Mouse (Mus musculus) limb, embryonic 11.5 days (tissue): ENCODE measurements around the gene Dio1. TPM values are rescaled to one million over a fixed set of nuclear protein-coding genes. Genes with fewer than 3 reads are reported as not detected.

Experiments used
- ATAC-seq: fragments of 200-750 bp; cut with Nextera tagmentation; 2 replicates; pipeline ENCODE4 v1.8.0; 2017; ENCODE audit warnings: low read depth; ENCODE audit not compliant: insufficient number of reproducible peaks, low FRiP score, low TSS enrichment
- DNase-seq: peaks from one replicate; pipeline ENCODE4 v3.0.0-alpha.2; 2015; ENCODE audit warnings: low spot score
- H3K27ac ChIP-seq: fragments of 300-500 bp; sonication (generic); replicated peaks from 2 replicates; pipeline ENCODE4 v1.5.1; 2014; ENCODE audit warnings: low read depth, mild to moderate bottlenecking, low read length
- H3K27me3 ChIP-seq: fragments of 300-500 bp; sonication (generic); 2 replicates; pipeline ENCODE4 v1.6.1; 2014; ENCODE audit warnings: mild to moderate bottlenecking, low read length, mixed read lengths; ENCODE audit not compliant: control insufficient read depth, insufficient read depth
- H3K36me3 ChIP-seq: fragments of 300-500 bp; sonication (generic); 2 replicates; pipeline ENCODE4 v1.6.1; 2014; ENCODE audit warnings: mild to moderate bottlenecking, low read length, moderate library complexity, mixed read lengths; ENCODE audit not compliant: control insufficient read depth, insufficient read depth
- H3K4me1 ChIP-seq: fragments of 300-500 bp; sonication (generic); 2 replicates; pipeline ENCODE4 v1.6.1; 2014; ENCODE audit warnings: low read length, mixed read lengths; ENCODE audit not compliant: control insufficient read depth, insufficient read depth
- H3K4me2 ChIP-seq: fragments of 300-500 bp; sonication (generic); 2 replicates; pipeline ENCODE4 v1.6.1; 2014; ENCODE audit warnings: low read depth, mild to moderate bottlenecking, moderate library complexity; ENCODE audit not compliant: severe bottlenecking
- H3K4me3 ChIP-seq: fragments of 300-500 bp; sonication (generic); 2 replicates; pipeline ENCODE4 v1.5.1; 2014; ENCODE audit warnings: low read depth, low read length
- H3K9ac ChIP-seq: fragments of 300-500 bp; sonication (generic); 2 replicates; pipeline ENCODE4 v1.6.1; 2014; ENCODE audit warnings: mild to moderate bottlenecking, low read length
- H3K9me3 ChIP-seq: fragments of 300-500 bp; sonication (generic); 2 replicates; pipeline ENCODE4 v1.6.1; 2016; ENCODE audit warnings: low read length; ENCODE audit not compliant: control insufficient read depth
- WGBS: fragments of 180-500 bp; shearing (Covaris S2); extraction: QIAGEN DNeasy Blood & Tissue Kit; methylation state at CpG from one replicate; pipeline ENCODE4 v1.1.7; 2014; 5-methylcytosine and 5-hydroxymethylcytosine counted together
- polyA plus RNA-seq: library from polyadenylated mRNA; unstranded; fragments of >200 nt; fragmentation: Nextera tagmentation; extraction: Ambion mirVana; gene quantifications from 2 replicates; pipeline ENCODE4 v1.2.1, GENCODE M21; 2014

Gene Dio1
- polyA plus RNA-seq, 1 experiment from 2014 or later: not detected

DNA sequence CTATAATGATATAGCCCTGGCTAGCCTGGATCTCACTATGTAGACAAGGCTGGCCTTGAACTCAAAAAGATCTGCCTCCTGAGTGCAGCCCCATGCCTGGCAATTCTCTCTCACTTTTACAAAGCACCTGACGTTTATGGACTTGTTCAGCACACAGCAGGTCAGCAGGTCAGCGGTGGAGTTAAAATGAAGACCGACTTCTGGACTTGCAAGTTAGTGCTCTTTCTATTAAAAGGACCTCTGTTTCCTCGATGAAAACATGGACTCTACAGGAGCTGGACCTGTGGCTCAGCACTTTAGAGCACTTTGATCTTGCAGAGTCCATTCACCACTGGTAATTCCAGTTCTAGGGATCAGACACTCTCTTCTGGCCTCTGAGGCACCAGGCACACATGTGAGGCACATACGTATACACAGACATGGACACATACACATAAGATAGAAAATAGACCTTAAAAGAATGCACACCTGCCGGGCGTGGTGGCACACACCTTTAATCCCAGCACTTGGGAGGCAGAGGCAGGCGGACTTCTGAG, 8.8 kb downstream of the Dio1 start:
- Histone ChIP-seq H3K9me3 (no peaks in the 10 kb centered on the region), H3K9ac (no peak overlapping the region), H3K27ac (no peak overlapping the region), H3K27me3 (no peaks in the 10 kb centered on the region), H3K36me3 (no peaks in the 10 kb centered on the region), H3K4me2 (no peak overlapping the region), H3K4me1 (no peaks in the 10 kb centered on the region), H3K4me3 (no peak overlapping the region)
- 76% methylated on average over 8 of the region's 8 CpGs for WGBS
- ATAC-seq (no peak), DNase-seq (no peak)

DNA sequence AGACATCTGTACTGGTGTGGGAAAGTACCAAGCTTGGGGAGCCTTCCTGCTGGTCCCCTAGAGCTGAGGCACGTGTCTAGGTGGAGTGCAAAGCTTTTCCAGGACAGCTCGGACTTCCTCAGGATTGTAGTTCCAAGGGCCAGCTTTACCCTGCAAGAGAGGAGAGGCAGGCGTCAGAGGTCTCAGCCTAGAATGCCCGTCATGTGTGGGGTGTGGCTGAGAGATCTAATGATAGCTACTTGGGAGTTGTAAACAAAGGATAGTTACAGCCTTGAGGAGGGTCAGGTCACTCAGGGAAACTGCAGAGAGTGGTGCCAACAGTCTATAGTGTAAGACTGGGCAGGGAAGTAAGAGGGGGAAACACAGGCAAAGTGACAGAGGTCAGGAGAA, 14.7 kb downstream of the Dio1 start:
- H3K27ac ChIP-seq: no peak overlapping the region
- ATAC-seq: no peak
- no peak overlapping the region for H3K9ac ChIP-seq
- no peaks in the 10 kb centered on the region for H3K36me3 ChIP-seq
- H3K4me3 ChIP-seq: no peak overlapping the region
- no peaks in the 10 kb centered on the region for H3K27me3 ChIP-seq
- H3K4me1 ChIP-seq: no peaks in the 10 kb centered on the region
- 26% methylated on average over 4 of the region's 4 CpGs for WGBS
- no peaks in the 10 kb centered on the region for H3K9me3 ChIP-seq
- no peak overlapping the region for H3K4me2 ChIP-seq
- no peak for DNase-seq

GRCm38 (mm10) chr4:107291611-107292272, 15.2 kb downstream of the Dio1 start:
- DNase-seq: no peak
- ATAC-seq: no peak
- H3K4me3 ChIP-seq: no peak overlapping the region
- H3K36me3 ChIP-seq: no peaks in the 10 kb centered on the region
- 88% methylated on average over 7 of the region's 7 CpGs for WGBS
- no peak overlapping the region for H3K4me2 ChIP-seq
- H3K4me1 ChIP-seq: no peaks in the 10 kb centered on the region
- no peaks in the 10 kb centered on the region for H3K27me3 ChIP-seq
- no peak overlapping the region for H3K9ac ChIP-seq
- H3K27ac ChIP-seq: no peak overlapping the region
- H3K9me3 ChIP-seq: no peaks in the 10 kb centered on the region

- Histone ChIP-seq H3K9me3 (no peaks in the 10 kb centered on the region), H3K4me1 (no peaks in the 10 kb centered on the region), H3K4me2 (no peak overlapping the region), H3K27ac (no peak overlapping the region), H3K36me3 (no peaks in the 10 kb centered on the region), H3K9ac (no peak overlapping the region), H3K4me3 (no peak overlapping the region), H3K27me3 (no peaks in the 10 kb centered on the region)
- no peak for DNase-seq
- no peak for ATAC-seq
- WGBS: 93% methylated on average over 2 of the region's 2 CpGs
Observed at GRCm38 (mm10) chr4:107287517-107287916, 19.5 kb downstream of the Dio1 start.

GRCm38 (mm10) chr4:107286386-107286785, 20.6 kb downstream of the Dio1 start:
- H3K4me1 ChIP-seq: no peaks in the 10 kb centered on the region
- no peaks in the 10 kb centered on the region for H3K27me3 ChIP-seq
- WGBS: 96% methylated on average over 8 of the region's 8 CpGs
- DNase-seq (no peak), ATAC-seq (no peak)
- H3K9me3 ChIP-seq: no peaks in the 10 kb centered on the region
- H3K9ac ChIP-seq: no peak overlapping the region
- no peaks in the 10 kb centered on the region for H3K36me3 ChIP-seq
- no peak overlapping the region for H3K4me2 ChIP-seq
- H3K27ac ChIP-seq: no peak overlapping the region
- H3K4me3 ChIP-seq: no peak overlapping the region

DNA sequence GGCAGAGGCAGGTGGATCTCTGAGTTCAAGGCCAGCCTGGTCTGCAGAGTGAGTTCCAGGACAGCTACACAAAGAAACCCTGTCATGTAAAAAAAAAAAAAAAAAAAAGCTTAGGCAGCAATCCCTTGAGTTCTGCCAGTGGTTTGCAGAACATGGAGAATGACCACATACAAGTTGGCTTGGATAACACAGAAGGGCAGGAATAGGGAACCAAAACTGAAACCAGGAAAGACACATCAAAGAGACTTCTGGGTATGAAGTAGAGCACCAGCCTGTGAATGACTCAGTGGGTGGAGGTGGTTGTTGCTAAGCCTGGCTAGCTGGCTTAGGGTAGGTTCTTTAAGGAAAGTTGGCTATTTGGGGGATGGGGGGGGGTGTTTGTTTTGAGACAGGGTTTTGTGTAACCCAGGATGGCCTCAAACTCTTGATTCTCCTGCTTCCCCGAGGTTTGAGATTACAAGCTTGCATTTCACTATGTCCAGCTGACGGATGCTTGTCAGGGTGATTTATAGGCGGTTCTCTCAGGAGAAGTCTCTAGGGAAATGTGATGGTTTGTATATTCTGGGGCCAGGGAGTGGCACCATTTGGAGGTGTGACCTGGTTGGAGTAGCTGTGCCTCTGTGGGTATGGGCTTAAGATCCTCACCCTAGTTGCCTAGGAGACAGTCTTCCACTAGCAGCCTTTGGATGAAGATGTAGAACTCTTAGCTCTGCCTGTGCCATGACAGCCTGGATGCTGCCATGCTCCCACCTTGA, 21.3 kb downstream of the Dio1 start:
- WGBS: 62% methylated on average over 3 of the region's 3 CpGs
- peaks cover 4% of the 10 kb centered on the region; the same call in 1 of the 2 replicates for H3K36me3 ChIP-seq

GRCm38 (mm10) chr4:107280843-107281475, 26.0 kb downstream of the Dio1 start:
- Histone ChIP-seq H3K9me3 (no peaks in the 10 kb centered on the region), H3K9ac (no peak overlapping the region), H3K36me3 (peaks cover 4% of the 10 kb centered on the region; the same call in 1 of the 2 replicates), H3K4me2 (no peak overlapping the region), H3K4me3 (no peak overlapping the region), H3K27ac (no peak overlapping the region), H3K4me1 (no peaks in the 10 kb centered on the region), H3K27me3 (no peaks in the 10 kb centered on the region)
- WGBS: 73% methylated on average over 7 of the region's 7 CpGs
- ATAC-seq: no peak
- no peak for DNase-seq

More for the DNA sequence above, 21.3 kb downstream of the Dio1 start:
- DNase-seq (no peak), ATAC-seq (no peak)
- Histone ChIP-seq H3K4me1 (no peaks in the 10 kb centered on the region), H3K4me2 (no peak overlapping the region), H3K27me3 (no peaks in the 10 kb centered on the region), H3K4me3 (no peak overlapping the region), H3K9me3 (no peaks in the 10 kb centered on the region), H3K27ac (no peak overlapping the region), H3K9ac (no peak overlapping the region)

DNA sequence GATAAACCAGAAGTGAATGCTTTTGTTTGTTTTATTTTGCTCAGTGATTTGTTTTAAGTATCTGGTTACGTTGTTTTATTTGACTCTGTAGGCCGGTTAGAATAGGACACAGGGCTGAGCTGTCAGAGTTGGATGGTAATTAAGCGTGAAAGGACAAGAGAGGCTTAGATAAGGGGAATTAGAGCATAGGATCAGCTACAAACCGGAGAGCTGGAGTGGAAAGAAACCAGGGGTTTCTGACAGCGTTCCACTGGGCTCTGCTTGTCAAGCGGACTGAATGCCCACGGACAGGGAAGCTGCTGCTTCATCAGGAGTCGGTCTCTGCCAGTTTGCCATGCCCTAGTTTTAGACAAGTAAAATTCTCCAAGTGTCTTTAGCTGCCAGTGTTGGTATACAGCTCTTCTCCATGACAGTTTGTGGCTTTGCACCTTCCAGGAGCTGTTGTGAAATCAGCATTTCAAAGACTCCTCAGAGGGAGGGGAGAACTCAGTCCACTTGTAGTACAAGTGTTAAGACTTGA, 28.7 kb downstream of the Dio1 start:
- DNase-seq: no peak
- H3K9ac ChIP-seq: no peak overlapping the region
- 21% methylated on average over 8 of the region's 8 CpGs for WGBS
- H3K9me3 ChIP-seq: no peaks in the 10 kb centered on the region
- H3K4me1 ChIP-seq: no peaks in the 10 kb centered on the region
- no peaks in the 10 kb centered on the region for H3K27me3 ChIP-seq
- H3K4me2 ChIP-seq: no peak overlapping the region
- peaks cover 4% of the 10 kb centered on the region; the same call in 1 of the 2 replicates for H3K36me3 ChIP-seq
- no peak overlapping the region for H3K4me3 ChIP-seq
- ATAC-seq: no peak
- H3K27ac ChIP-seq: no peak overlapping the region
